Mouse (Mus musculus) brain, embryonic 14.5 days (tissue): ENCODE measurements around the gene Alk.

Source experiments
- CTCF ChIP-seq: fragments of 200-500 bp; IDR thresholded peaks from 2 replicates; pipeline ENCODE4 v1.5.1; 2012; ENCODE audit warnings: inconsistent platforms, mild to moderate bottlenecking, moderate library complexity, borderline replicate concordance; ENCODE audit not compliant: insufficient read depth, insufficient read length; ENCODE audit errors: extremely low read depth
- POLR2A ChIP-seq: fragments of 200-500 bp; IDR thresholded peaks from 2 replicates; pipeline ENCODE4 v1.6.1; 2012; ENCODE audit warnings: mild to moderate bottlenecking, inconsistent platforms, borderline replicate concordance; ENCODE audit not compliant: poor library complexity, insufficient read depth, insufficient read length, severe bottlenecking; ENCODE audit errors: extremely low read depth

- TF ChIP-seq CTCF (no peak), POLR2A (no peak)
These were observed 265.0 kb downstream of the Alk start for GRCm38 (mm10) chr17:72339437-72339836.
